Mouse (Mus musculus) midbrain, embryonic 15.5 days (tissue): ENCODE measurements around the gene Hhat. TPM values are rescaled to one million over a fixed set of nuclear protein-coding genes. Genes with fewer than 3 reads are reported as not detected.

Source experiments
- ATAC-seq: fragments of 200-750 bp; cut with Nextera tagmentation; replicated peaks from 2 replicates; pipeline ENCODE4 v1.8.0; 2017; ENCODE audit warnings: moderate TSS enrichment
- H3K27ac ChIP-seq: fragments of 300-500 bp; sonication (generic); 2 replicates; pipeline ENCODE4 v1.5.1; 2015; ENCODE audit warnings: mild to moderate bottlenecking, inconsistent platforms
- H3K27me3 ChIP-seq: fragments of 300-500 bp; sonication (generic); replicated peaks from 2 replicates; pipeline ENCODE4 v1.6.1; 2015; ENCODE audit warnings: inconsistent platforms
- H3K36me3 ChIP-seq: fragments of 300-500 bp; sonication (generic); replicated peaks from 2 replicates; pipeline ENCODE4 v1.6.1; 2015; ENCODE audit warnings: inconsistent platforms
- H3K4me1 ChIP-seq: fragments of 300-500 bp; sonication (generic); 2 replicates; pipeline ENCODE4 v1.6.1; 2015; ENCODE audit warnings: inconsistent platforms
- H3K4me2 ChIP-seq: fragments of 300-500 bp; sonication (generic); 2 replicates; pipeline ENCODE4 v1.6.1; 2015; ENCODE audit warnings: inconsistent platforms, mild to moderate bottlenecking, moderate library complexity
- H3K4me3 ChIP-seq: fragments of 300-500 bp; sonication (generic); 2 replicates; pipeline ENCODE4 v1.5.1; 2015; ENCODE audit warnings: mild to moderate bottlenecking, inconsistent platforms
- H3K9ac ChIP-seq: fragments of 300-500 bp; sonication (generic); 2 replicates; pipeline ENCODE4 v1.6.1; 2015; ENCODE audit warnings: mild to moderate bottlenecking, inconsistent platforms
- H3K9me3 ChIP-seq: fragments of 300-500 bp; sonication (generic); 2 replicates; pipeline ENCODE4 v1.6.1; 2016; ENCODE audit warnings: inconsistent platforms
- WGBS: fragments of 180-500 bp; shearing (Covaris S2); methylation state at CpG from one replicate; pipeline ENCODE4 v1.1.7; 2015; ENCODE audit warnings: mixed read lengths; 5-methylcytosine and 5-hydroxymethylcytosine counted together
- polyA plus RNA-seq: library from polyadenylated mRNA; unstranded; fragments of >200 nt; fragmentation: Nextera tagmentation; extraction: Ambion mirVana; gene quantifications from 2 replicates; pipeline ENCODE4 v1.2.1, GENCODE M21; 2015

Gene Hhat
- polyA plus RNA-seq, 1 experiment from 2014 or later, result 3.9 TPM

DNA sequence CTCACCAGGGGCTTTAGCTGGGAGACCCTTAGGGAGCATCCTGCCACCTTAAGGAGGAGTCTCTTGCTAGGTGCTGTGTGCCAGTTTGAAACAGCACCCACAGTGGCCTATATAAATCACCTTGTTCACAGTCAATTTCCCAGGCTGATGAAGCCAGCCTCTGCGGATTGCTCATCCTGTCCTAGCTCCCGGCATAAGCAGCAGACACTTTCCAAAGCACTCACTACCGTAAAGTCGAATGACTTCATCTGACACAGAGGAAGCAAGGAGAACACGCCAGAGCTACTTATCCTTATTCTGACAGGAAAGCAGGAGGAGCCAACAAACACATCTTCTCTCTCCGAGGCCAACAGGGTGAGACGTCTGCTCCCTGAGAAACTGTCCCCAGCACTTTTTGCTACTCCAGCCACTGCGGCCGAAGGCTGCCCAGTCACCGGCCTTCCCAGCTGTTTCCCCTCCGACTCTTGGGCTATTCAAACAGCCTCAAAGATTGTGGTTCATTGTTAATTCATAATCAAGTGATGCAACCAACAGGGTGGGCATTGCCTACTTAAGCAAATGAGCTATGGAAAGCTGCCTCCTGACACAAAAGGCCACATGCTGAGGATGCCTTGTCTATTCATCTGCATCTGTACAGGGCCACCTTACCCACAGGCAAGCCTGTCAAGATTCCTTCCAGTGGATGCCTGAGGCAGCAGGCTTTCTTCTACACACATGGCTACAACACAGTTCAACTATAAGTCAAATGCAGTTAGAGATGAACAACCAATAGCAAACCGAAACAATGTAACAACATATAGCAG lies 248.4 kb downstream of the Hhat start:
- ATAC-seq, result 0 out of 2 replicates have a peak, but pooled peaks have one; percentile 5
- Histone ChIP-seq H3K27ac (no peak overlapping the region), H3K36me3 (no peaks in the 10 kb centered on the region), H3K4me3 (no peak overlapping the region), H3K9me3 (no peaks in the 10 kb centered on the region), H3K4me2 (no peak overlapping the region), H3K4me1 (peaks cover 15% of the 10 kb centered on the region), H3K27me3 (no peaks in the 10 kb centered on the region), H3K9ac (no peak overlapping the region)
- 29% methylated on average over 12 of the region's 12 CpGs for WGBS

- Histone ChIP-seq H3K9me3 (no peaks in the 10 kb centered on the region), H3K4me1 (peaks cover 15% of the 10 kb centered on the region), H3K4me2 (0 out of 2 replicates have a peak overlapping the region, but pooled peaks have one; percentile 7), H3K36me3 (no peaks in the 10 kb centered on the region), H3K4me3 (no peak overlapping the region), H3K9ac (no peak overlapping the region), H3K27ac (no peak overlapping the region), H3K27me3 (no peaks in the 10 kb centered on the region)
- ATAC-seq, result no peak
- WGBS, result 21% methylated on average over 13 of the region's 13 CpGs
Observed at GRCm38 (mm10) chr1:192520836-192521435, 250.1 kb downstream of the Hhat start.

DNA sequence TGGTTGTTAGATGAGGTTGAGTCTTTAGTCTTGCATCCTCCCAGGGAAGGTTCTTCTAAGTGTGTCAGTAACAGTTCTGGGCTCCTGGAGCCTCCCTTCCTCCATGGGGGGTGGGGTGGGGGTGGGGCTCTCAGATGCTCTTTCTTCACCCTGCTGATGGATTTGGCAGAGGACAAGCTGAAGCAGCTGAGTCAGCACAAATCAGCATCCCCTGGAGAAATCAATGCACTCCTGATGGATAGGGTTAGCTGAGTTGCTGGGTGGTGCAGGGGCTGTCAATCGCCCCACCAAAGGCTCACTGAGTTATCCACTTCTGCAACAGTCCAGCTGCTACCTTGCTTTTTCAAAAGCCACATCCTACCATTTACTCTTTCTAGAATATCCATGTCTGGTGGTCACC lies 251.3 kb downstream of the Hhat start:
- ATAC-seq, result no peak
- no peaks in the 10 kb centered on the region for H3K36me3 ChIP-seq
- no peaks in the 10 kb centered on the region for H3K9me3 ChIP-seq
- no peak overlapping the region for H3K4me3 ChIP-seq
- H3K4me1 ChIP-seq, result peaks cover 15% of the 10 kb centered on the region
- 68% methylated on average over 1 of the region's 1 CpGs for WGBS
- no peak overlapping the region for H3K4me2 ChIP-seq
- H3K27me3 ChIP-seq, result no peaks in the 10 kb centered on the region
- H3K9ac ChIP-seq, result no peak overlapping the region
- no peak overlapping the region for H3K27ac ChIP-seq

DNA sequence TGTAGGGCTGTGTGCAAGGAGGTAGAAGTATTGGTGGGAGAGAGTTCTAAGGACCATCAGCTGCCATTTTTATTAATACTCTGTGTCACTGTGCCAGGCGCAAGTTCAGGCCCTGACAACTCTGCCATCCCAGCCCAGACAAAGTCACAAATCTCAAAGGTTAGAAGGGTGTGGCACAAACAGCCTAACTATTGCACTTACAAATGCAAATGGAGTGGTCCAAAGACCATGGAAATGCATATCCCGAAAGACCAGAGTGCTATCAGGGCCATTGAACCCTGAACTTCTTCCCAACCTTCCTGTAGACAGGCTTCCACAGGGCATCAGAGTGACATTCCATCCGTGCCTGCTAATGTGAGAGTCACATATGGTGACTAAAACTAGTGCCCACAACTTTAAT lies 255.7 kb downstream of the Hhat start:
- no peak for ATAC-seq
- H3K4me3 ChIP-seq, result no peak overlapping the region
- no peaks in the 10 kb centered on the region for H3K4me1 ChIP-seq
- no peaks in the 10 kb centered on the region for H3K9me3 ChIP-seq
- no peak overlapping the region for H3K27ac ChIP-seq
- H3K36me3 ChIP-seq, result no peaks in the 10 kb centered on the region
- 80% methylated on average over 3 of the region's 3 CpGs for WGBS
- no peak overlapping the region for H3K4me2 ChIP-seq
- H3K27me3 ChIP-seq, result no peaks in the 10 kb centered on the region
- H3K9ac ChIP-seq, result no peak overlapping the region

GRCm38 (mm10) chr1:192512821-192513220 lies 258.2 kb downstream of the Hhat start:
- no peaks in the 10 kb centered on the region for H3K4me1 ChIP-seq
- 100% methylated on average over 1 of the region's 1 CpGs for WGBS
- no peak overlapping the region for H3K4me3 ChIP-seq
- H3K9me3 ChIP-seq, result no peaks in the 10 kb centered on the region
- H3K27me3 ChIP-seq, result no peaks in the 10 kb centered on the region
- ATAC-seq, result no peak
- no peak overlapping the region for H3K4me2 ChIP-seq
- no peaks in the 10 kb centered on the region for H3K36me3 ChIP-seq
- H3K27ac ChIP-seq, result no peak overlapping the region
- H3K9ac ChIP-seq, result no peak overlapping the region

- no peak for ATAC-seq
- 86% methylated on average over 4 of the region's 4 CpGs for WGBS
- H3K9me3 ChIP-seq, result no peaks in the 10 kb centered on the region
Observed at GRCm38 (mm10) chr1:192503651-192504050, 267.4 kb downstream of the Hhat start.

DNA sequence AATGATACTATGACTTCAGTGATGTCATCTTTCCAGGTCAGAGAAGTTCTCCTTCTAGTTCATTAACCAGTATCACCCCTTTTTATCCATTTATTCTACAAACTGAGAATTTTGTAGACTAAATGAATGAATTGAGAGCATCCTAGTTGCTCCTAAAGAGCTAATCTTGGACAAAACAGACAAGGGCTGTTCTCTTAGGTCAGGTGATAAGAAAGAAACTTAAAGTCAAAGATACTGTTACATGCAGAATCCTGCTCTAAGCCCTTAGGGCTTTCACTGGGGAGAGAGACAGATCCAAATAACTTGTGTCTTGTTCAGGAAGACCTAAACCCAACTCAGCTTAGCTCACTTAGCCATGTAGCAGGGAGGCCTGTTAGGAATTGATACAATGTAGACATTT lies 268.2 kb downstream of the Hhat start:
- H3K9ac ChIP-seq, result no peak overlapping the region
- no peaks in the 10 kb centered on the region for H3K27me3 ChIP-seq
- ATAC-seq, result no peak
- no peaks in the 10 kb centered on the region for H3K36me3 ChIP-seq
- no peak overlapping the region for H3K27ac ChIP-seq
- no peak overlapping the region for H3K4me2 ChIP-seq
- no peaks in the 10 kb centered on the region for H3K4me1 ChIP-seq
- H3K9me3 ChIP-seq, result no peaks in the 10 kb centered on the region
- no peak overlapping the region for H3K4me3 ChIP-seq

More at GRCm38 (mm10) chr1:192503651-192504050, 267.4 kb downstream of the Hhat start:
- Histone ChIP-seq H3K4me3 (no peak overlapping the region), H3K27me3 (no peaks in the 10 kb centered on the region), H3K4me1 (no peaks in the 10 kb centered on the region), H3K36me3 (no peaks in the 10 kb centered on the region), H3K27ac (no peak overlapping the region), H3K4me2 (no peak overlapping the region), H3K9ac (no peak overlapping the region)

DNA sequence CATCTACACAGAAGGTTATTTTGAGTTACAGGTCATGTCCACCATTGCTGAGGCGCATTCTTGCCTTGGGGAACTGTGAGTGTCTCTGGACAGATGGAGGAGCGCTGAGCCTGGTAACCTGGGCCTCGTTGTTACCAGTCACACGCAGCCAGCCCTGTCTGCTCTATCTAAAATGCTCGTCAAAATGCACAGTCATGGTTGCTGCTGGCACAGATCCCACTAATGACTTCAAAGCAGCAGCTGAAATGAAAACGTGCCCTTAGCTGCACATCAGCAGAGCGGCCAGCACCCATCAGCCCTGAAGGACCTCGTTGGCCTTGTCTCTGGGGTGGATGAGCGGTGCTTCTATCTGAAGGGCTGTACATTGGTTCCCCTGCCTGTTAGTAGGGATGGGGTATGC lies 269.0 kb downstream of the Hhat start:
- H3K4me2 ChIP-seq, result no peak overlapping the region
- no peaks in the 10 kb centered on the region for H3K36me3 ChIP-seq
- H3K27me3 ChIP-seq, result no peaks in the 10 kb centered on the region
- no peaks in the 10 kb centered on the region for H3K9me3 ChIP-seq
- ATAC-seq, result 0 out of 2 replicates have a peak, but pooled peaks have one; percentile 37
- WGBS, result 74% methylated on average over 9 of the region's 9 CpGs
- H3K27ac ChIP-seq, result no peak overlapping the region
- no peak overlapping the region for H3K4me3 ChIP-seq
- no peak overlapping the region for H3K9ac ChIP-seq
- H3K4me1 ChIP-seq, result no peaks in the 10 kb centered on the region

DNA sequence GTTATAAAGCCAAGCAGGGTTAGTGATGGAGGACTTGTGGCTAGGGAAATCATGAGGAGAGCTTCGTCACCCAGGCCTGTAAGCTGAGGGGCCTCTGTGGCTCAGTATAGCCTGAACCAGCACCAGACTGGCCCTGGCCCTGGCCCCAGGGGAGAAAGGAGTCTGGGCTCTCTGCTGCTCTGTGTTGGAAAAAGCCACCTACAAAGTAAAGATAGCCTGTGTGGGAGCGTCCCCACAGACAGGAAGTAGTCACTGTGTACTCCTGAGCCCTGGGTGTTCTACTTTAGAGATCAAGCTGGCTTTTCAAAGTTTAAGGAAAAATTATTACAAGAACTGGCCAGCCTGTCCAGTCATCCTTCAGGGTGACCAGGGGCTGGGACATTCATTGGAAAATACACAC lies 273.5 kb downstream of the Hhat start:
- Histone ChIP-seq H3K9ac (no peak overlapping the region), H3K4me1 (no peaks in the 10 kb centered on the region), H3K36me3 (no peaks in the 10 kb centered on the region), H3K9me3 (no peaks in the 10 kb centered on the region), H3K27me3 (no peaks in the 10 kb centered on the region), H3K4me2 (no peak overlapping the region), H3K27ac (no peak overlapping the region), H3K4me3 (no peak overlapping the region)
- ATAC-seq, result no peak
- WGBS, result 86% methylated on average over 2 of the region's 2 CpGs

DNA sequence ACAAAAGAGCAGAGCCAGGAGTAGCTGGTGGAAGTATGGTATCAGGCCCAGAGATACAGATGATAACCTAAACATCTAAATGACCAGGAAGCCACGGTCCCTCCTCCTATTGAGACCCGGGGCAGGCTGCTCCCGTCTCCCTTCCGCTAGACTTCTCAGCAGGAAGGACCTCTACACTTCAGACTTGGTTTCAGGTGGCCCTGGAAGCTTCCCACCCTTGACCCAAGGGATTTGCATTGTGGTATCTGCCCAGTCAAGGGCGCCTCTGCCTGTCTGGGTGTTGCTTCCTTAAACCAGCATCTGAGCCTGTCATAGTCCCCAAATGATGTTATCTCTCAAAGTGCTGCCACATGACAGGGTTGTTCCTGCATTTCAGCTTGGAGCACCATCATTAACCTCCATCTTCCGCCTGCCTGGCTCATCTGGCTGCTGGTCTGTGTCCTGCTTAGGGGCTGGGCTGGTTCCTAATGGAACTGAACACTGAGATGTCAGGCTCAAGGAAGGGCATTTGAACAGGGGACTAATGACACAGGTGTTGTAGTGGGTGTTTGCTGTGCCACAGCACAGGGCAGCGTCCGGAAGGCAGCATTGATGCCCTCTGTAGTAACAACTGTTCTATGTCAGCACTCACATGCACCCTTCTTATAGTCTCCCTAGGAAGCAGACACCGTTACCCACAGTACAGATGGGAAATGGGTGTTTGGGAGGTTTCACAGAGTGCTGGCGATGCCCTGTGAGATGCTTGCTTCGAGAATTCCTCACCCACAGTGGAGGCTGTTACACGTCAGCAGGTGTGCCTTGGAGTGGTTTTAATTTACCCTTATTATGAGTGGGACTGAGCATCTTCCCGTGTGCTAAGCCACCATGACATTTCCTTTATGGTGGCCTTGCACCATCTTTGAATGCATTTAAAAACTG lies 280.9 kb downstream of the Hhat start:
- H3K4me3 ChIP-seq, result no peak overlapping the region
- H3K9ac ChIP-seq, result no peak overlapping the region
- H3K27ac ChIP-seq, result no peak overlapping the region
- no peaks in the 10 kb centered on the region for H3K36me3 ChIP-seq
- no peaks in the 10 kb centered on the region for H3K9me3 ChIP-seq
- ATAC-seq, result no peak
- H3K4me2 ChIP-seq, result no peak overlapping the region
- no peaks in the 10 kb centered on the region for H3K27me3 ChIP-seq
- WGBS, result 77% methylated on average over 13 of the region's 13 CpGs
- no peaks in the 10 kb centered on the region for H3K4me1 ChIP-seq

DNA sequence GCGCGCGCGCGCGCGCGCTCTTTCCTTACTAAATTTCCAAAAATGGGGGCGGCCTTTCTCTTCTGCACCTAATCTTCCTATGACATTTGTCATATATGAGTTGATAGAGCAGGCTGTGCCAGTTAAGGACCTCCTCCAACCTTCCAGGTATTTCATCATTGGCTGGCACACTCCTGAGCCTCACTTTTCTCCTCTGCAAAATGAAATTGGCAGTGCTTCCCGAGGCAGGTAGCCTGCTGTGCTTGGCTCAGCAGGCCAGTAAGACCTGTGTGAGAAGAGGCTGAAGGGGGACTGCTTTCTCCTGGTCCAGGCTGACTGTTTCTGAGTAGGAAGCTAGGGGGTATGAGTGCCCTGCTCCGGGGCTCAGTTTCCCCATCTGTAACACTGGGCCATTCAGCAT lies 283.5 kb downstream of the Hhat start:
- Histone ChIP-seq H3K4me3 (no peak overlapping the region), H3K36me3 (no peaks in the 10 kb centered on the region), H3K27me3 (no peaks in the 10 kb centered on the region), H3K9me3 (no peaks in the 10 kb centered on the region), H3K9ac (no peak overlapping the region), H3K27ac (no peak overlapping the region), H3K4me1 (no peaks in the 10 kb centered on the region), H3K4me2 (no peak overlapping the region)
- no peak for ATAC-seq
- WGBS, result 93% methylated on average over 11 of the region's 11 CpGs

DNA sequence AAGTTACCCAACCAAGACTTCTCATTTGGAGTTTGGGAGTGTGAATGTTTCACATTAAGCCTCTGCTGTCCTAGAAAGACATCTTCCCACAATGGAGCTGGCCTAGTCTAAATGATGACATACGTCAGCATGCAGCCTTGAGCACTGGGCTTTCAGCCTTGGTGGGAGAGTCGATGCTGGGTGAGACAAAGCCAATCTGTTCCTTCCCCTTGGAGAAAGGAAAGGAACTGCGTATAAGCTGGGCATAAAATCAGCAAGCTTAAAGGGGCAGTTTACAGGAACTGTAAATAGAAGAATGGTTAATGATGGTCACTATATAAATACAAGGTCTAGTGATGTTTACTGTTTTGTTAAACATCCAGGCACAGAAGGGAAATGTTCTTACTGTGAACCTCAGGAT lies 286.0 kb downstream of the Hhat start:
- Histone ChIP-seq H3K27me3 (no peaks in the 10 kb centered on the region), H3K9me3 (no peaks in the 10 kb centered on the region), H3K27ac (no peak overlapping the region), H3K9ac (no peak overlapping the region), H3K36me3 (no peaks in the 10 kb centered on the region), H3K4me2 (no peak overlapping the region), H3K4me3 (no peak overlapping the region), H3K4me1 (no peaks in the 10 kb centered on the region)
- ATAC-seq, result no peak
- WGBS, result 80% methylated on average over 3 of the region's 3 CpGs
